9 mouse cellular contexts compared by ENCODE assay signal in genomic region chr10:58377592-58378197, GRCm38 (mm10). TPM values are rescaled to one million over a fixed set of nuclear protein-coding genes. Genes with fewer than 3 reads are reported as not detected.
DNase-seq lines count a peak whose midpoint lies in the region; TF ChIP-seq lines count a peak whose summit lies in the region.
"Had no signal": no experiment of that assay in that cellular context is flagged by ENCODE, and none has a peak within 500 bp of the region (broad histone marks: within the 10 kb centered on the region; RNA-seq: fewer than 3 reads in every experiment).

No protein-coding gene starts in this region.

- no peaks in the 10 kb centered on the region for H3K9me3 ChIP-seq in ES-Bruce4 (replicated peaks; ENCODE audit: control insufficient read depth, insufficient read depth, low read length, poor library complexity, severe bottlenecking)
- H3K9me3 ChIP-seq: embryonic facial prominence, embryonic 15.5 days had no signal

- no peaks in the 10 kb centered on the region for H3K27me3 ChIP-seq in ES-Bruce4 (ENCODE audit: control insufficient read depth, insufficient read depth, low read length, poor library complexity, severe bottlenecking)
- H3K27me3 ChIP-seq: embryonic facial prominence, embryonic 15.5 days had no signal

- H3K9ac ChIP-seq in ES-Bruce4 (ENCODE audit: low read depth, poor library complexity, severe bottlenecking) = no peak overlapping the region
- H3K9ac ChIP-seq: embryonic facial prominence, embryonic 15.5 days had no signal

- no peak for TF ChIP-seq POLR2A in ES-Bruce4 (IDR thresholded peaks at IDR 0.05; ENCODE audit: insufficient read depth, low read length)
- TF ChIP-seq POLR2A in bone marrow, adult 2 months (IDR thresholded peaks at IDR 0.05; ENCODE audit: borderline replicate concordance, control insufficient read depth, low read depth, low read length) = no peak

- DNase-seq in kidney, adult 9 months = peak; percentile 36
- DNase-seq in kidney, adult 11 months = no peak
- DNase-seq in hindlimb bud, embryonic 11.5 days (ENCODE audit: extremely low spot score, low read depth, low spot score) = peak; percentile 30
- peak; percentile 69 for DNase-seq in lung, postnatal 36 days
- no peak for DNase-seq in ovary, postnatal 36 days (ENCODE audit: low spot score)
- no peak for DNase-seq in urinary bladder, postnatal 10 days (ENCODE audit: low spot score)

- H3K27ac ChIP-seq in ES-Bruce4 (ENCODE audit: insufficient read depth, low read length) = no peak overlapping the region
- no peak overlapping the region for H3K27ac ChIP-seq in bone marrow, adult 2 months (ENCODE audit: control insufficient read depth, insufficient read depth, low read depth, low read length, poor library complexity)
- H3K27ac ChIP-seq: embryonic facial prominence, embryonic 15.5 days had no signal

- H3K36me3 ChIP-seq in ES-Bruce4 (ENCODE audit: control insufficient read depth, insufficient read depth, low read length, poor library complexity, severe bottlenecking) = no peaks in the 10 kb centered on the region
- H3K36me3 ChIP-seq: embryonic facial prominence, embryonic 15.5 days had no signal

- H3K4me3 ChIP-seq in ES-Bruce4 (ENCODE audit: low read depth, low read length) = no peak overlapping the region
- no peak overlapping the region for H3K4me3 ChIP-seq in bone marrow, adult 2 months (replicated peaks; ENCODE audit: control insufficient read depth, low read depth, low read length)
- H3K4me3 ChIP-seq: embryonic facial prominence, embryonic 15.5 days had no signal

- no peak for TF ChIP-seq EP300 in ES-Bruce4 (IDR thresholded peaks at IDR 0.05; ENCODE audit: insufficient read depth, low read depth, low read length)

- H3K4me1 ChIP-seq in ES-Bruce4 (ENCODE audit: control insufficient read depth, insufficient read depth, low read length) = no peaks in the 10 kb centered on the region
- peaks cover 1% of the 10 kb centered on the region; the same call in 1 of the 2 replicates for H3K4me1 ChIP-seq in bone marrow, adult 2 months (ENCODE audit: control insufficient read depth, insufficient read depth, low read length)

- WGBS in bone marrow, adult 2 months = 26% methylated on average over 4 of the region's 4 CpGs

- peak; percentile 48 for TF ChIP-seq CTCF in ES-Bruce4 (IDR thresholded peaks at IDR 0.05; ENCODE audit: low read depth, low read length)
- TF ChIP-seq CTCF in bone marrow, adult 2 months (IDR thresholded peaks at IDR 0.05; ENCODE audit: control insufficient read depth, insufficient read depth, low read length) = peak; percentile 66

RNA-seq across cellular contexts. Expression of gene Lims1, which starts 54.4 kb away (rescaled TPM):
- polyA plus RNA-seq in ES-Bruce4 (2011; ENCODE audit: insufficient read depth, insufficient read length, low read depth, missing spikeins) = 58.2 and 58.5 TPM in 2 replicates
- 31.6 and 44.1 TPM in 2 replicates for polyA plus RNA-seq in bone marrow, adult 2 months (2011; ENCODE audit: insufficient read depth, insufficient read length, low replicate concordance, missing spikeins)

Comparison
In these comparisons a context has a peak if more than half of its experiments do, and no peak if none do; other contexts are left out.
1. DNase-seq: peak in kidney, adult 9 months (single experiment), hindlimb bud, embryonic 11.5 days (single experiment) and lung, postnatal 36 days (single experiment); none in kidney, adult 11 months (single experiment), ovary, postnatal 36 days (single experiment) and urinary bladder, postnatal 10 days (single experiment).